Mouse (Mus musculus): ENCODE results near the gene 9230110F15Rik. TPM values are rescaled to one million over a fixed set of nuclear protein-coding genes. Genes with fewer than 3 reads are reported as not detected.
A peak's percentile ranks its signal among the peaks of the same experiment; 100 is the strongest.
"Not testable (repeated sequence)": the region's sequence is repeated elsewhere in the genome, so short reads cannot be mapped to it uniquely, and the experiment has no call there.

Gene 9230110F15Rik
- not detected for total RNA-seq (2022)

- DNase-seq (ENCODE audit: low spot score in 2 of 2), result no peak
Observed at GRCm38 (mm10) chr9:35844050-35844449, at the start of gene 9230110F15Rik. Gene 9230110F15Rik (minus strand): TSS chr9:35844150.

GRCm38 (mm10) chr9:35893112-35893511 lies 49.2 kb upstream of the 9230110F15Rik start:
- peak; percentile 16 to 22 for DNase-seq (ENCODE audit: low spot score in 2 of 2)

GRCm38 (mm10) chr9:35817881-35818280 lies 26.1 kb downstream of the 9230110F15Rik start:
- not testable (repeated sequence) for DNase-seq (ENCODE audit: low spot score in 2 of 2)

GRCm38 (mm10) chr9:35798146-35798545 lies 45.8 kb downstream of the 9230110F15Rik start:
- DNase-seq (ENCODE audit: low spot score in 2 of 2), result no peak

GRCm38 (mm10) chr9:35790001-35790400 lies 53.9 kb downstream of the 9230110F15Rik start, which contains the start of the genes Gm27235 and D730048I06Rik:
Gene Gm27235 (minus strand): TSS chr9:35790101.
Gene D730048I06Rik (minus strand): TSS chr9:35790112.
- DNase-seq (ENCODE audit: low spot score in 2 of 2), result no peak

Other genes with a start within 250 kb of the 9230110F15Rik start
- gene Pate4, start 232.2 kb downstream of the 9230110F15Rik start, total RNA-seq (2022), result not detected
- not detected for gene Pate3, start 195.9 kb downstream of the 9230110F15Rik start, total RNA-seq (2022)
- not detected for gene Pate1, start 156.8 kb downstream of the 9230110F15Rik start, total RNA-seq (2022)
- gene Gm17677, start 103.1 kb downstream of the 9230110F15Rik start, total RNA-seq (2022), result not detected
- gene Gm17727, start 66.0 kb downstream of the 9230110F15Rik start, total RNA-seq (2022), result not detected
- gene Gm27235, start 54.0 kb downstream of the 9230110F15Rik start, total RNA-seq (2022), result not detected
- not detected for gene D730048I06Rik, start 54.0 kb downstream of the 9230110F15Rik start, total RNA-seq (2022)
- under 1 TPM in 2 of 4 experiments, not detected in 2; 0.18 to 0.21 TPM for gene 9230113P08Rik, start 64.3 kb upstream of the 9230110F15Rik start, total RNA-seq (2022)

Measured in layer of hippocampus, adult 8-10 months (tissue).